Mouse (Mus musculus) E14TG2a.4 (cell line): ENCODE results near the gene Gm45808.

Source experiments
- H3K27me3 ChIP-seq: 2 replicates; pipeline ENCODE4 v1.6.1; 2014; ENCODE audit warnings: low read length, control low read depth; ENCODE audit not compliant: insufficient read depth
- H3K36me3 ChIP-seq: 2 replicates; pipeline ENCODE4 v1.6.1; 2014; ENCODE audit warnings: low read length, control low read depth; ENCODE audit not compliant: insufficient read depth
- H3K4me1 ChIP-seq: replicated peaks from 2 replicates; pipeline ENCODE4 v1.6.1; 2014; ENCODE audit warnings: low read depth, low read length, control low read depth
- H3K4me3 ChIP-seq: replicated peaks from 2 replicates; pipeline ENCODE4 v1.5.1; 2014; ENCODE audit warnings: mild to moderate bottlenecking, low read length
- H3K9me3 ChIP-seq: 2 replicates; pipeline ENCODE4 v1.6.1; 2014; ENCODE audit warnings: low read length, control low read depth
- CTCF ChIP-seq: conservative IDR thresholded peaks from 2 replicates; pipeline ENCODE4 v1.5.1; 2014; ENCODE audit warnings: low read length
- NANOG ChIP-seq: IDR thresholded peaks from 2 replicates; pipeline ENCODE4 v1.6.1; 2014; ENCODE audit warnings: borderline replicate concordance, low read length, mixed read lengths
- POU5F1 ChIP-seq: IDR thresholded peaks from 2 replicates; pipeline ENCODE4 v1.6.1; 2014; ENCODE audit warnings: low read length, borderline replicate concordance

Gm45808 gene

DNA sequence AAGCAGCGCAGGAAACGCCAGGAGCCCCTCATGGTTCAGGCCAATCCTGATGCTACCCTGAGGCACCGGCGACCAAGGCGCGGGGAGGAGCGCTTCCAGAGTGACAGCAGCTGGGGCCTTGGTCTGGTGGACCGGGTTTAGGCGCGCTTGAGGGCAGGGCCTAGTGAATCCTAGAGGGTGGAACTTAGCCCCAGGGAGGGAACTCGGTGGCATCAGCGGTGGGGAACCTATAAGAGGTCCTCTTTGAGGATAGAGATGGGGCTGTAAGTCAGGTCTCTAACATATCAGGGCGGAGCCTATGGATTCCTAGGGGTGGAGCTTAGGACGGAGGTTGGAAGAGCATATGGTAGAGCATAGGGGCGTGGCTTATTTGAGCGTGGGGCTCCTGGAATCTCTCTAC, 28.8 kb upstream of the Gm45808 start:
- H3K9me3 ChIP-seq: no peaks in the 10 kb centered on the region
- no peaks in the 10 kb centered on the region for H3K27me3 ChIP-seq
- TF ChIP-seq NANOG: no peak
- TF ChIP-seq CTCF: no peak
- no peak for TF ChIP-seq POU5F1
- H3K4me3 ChIP-seq: peak overlapping the region; percentile 1; the same call in 1 of the 2 replicates
- H3K4me1 ChIP-seq: peaks cover 64% of the 10 kb centered on the region
- no peaks in the 10 kb centered on the region for H3K36me3 ChIP-seq

DNA sequence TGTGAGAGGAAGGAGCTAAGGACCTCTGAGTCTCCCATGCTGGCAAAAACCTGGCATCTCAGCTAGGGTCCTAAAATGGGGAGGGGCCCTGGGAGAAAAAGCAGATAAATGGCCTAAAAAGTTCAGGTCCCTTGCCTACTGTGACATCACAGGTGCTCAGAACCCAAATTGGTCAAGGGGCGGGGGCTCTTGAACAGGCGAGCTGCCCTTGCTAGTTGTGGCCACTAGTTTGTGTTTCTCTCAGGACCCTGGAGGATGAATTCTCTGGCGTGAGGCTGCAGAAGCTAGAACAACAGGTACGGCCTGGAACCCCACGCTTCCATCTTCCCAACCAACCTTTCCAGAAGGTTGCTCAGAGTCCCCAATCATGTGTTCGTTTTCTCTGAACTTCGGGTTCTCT, 27.8 kb upstream of the Gm45808 start:
- Histone ChIP-seq H3K9me3 (no peaks in the 10 kb centered on the region), H3K4me3 (peak overlapping the region; percentile 39), H3K36me3 (no peaks in the 10 kb centered on the region), H3K27me3 (no peaks in the 10 kb centered on the region), H3K4me1 (peaks cover 65% of the 10 kb centered on the region)
- TF ChIP-seq NANOG: no peak
- no peak for TF ChIP-seq POU5F1
- TF ChIP-seq CTCF: no peak

DNA sequence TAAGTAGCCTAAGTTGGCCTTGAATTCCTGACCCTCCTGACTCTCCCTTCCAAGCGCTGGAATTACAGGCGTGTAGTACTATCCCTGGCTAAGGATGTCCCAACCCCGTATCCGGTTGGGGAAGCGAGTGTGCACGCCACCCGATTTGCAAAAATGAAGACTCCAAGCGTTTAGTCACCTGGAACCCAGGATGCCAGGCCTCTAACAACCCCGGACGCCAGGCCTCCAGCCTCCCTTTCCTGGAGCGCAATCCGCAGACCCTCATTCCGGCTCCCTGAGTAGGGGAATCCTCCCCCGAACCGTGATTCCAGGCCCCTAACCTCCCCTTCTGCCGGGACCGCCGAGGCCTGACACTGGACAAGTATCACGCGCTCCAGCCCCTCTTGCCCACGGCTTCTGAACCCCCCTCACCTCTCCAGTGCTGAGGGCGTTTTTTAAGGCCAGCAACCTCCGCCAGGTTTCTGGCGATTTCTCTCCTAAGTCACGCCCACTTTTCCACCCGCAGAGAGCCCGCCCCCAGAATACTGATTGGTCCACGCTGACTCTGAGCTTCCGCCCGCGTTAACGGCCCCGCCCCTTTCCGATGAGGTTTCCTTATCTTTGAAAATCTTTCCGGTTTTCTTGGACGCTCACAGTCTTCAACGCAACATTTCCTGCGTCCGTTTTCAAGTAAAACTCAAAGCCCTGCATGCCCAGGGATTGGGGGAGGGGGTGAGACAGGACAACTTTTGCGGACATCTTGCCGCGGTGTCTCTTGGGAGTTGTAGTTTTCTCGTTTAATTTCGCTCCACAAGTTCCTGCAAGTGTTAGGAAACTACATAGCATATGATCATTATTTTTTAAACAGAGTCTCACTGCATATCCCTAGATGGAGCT, 23.5 kb upstream of the Gm45808 start, which contains the start of gene Nucb1:
Gene Nucb1 (minus strand): TSS at position 495 of the 876 bp plus-strand sequence.
- Histone ChIP-seq H3K4me3 (peak within 1 kb of the TSS; percentile 89), H3K27me3 (no peaks in the 10 kb centered on the region), H3K9me3 (no peaks in the 10 kb centered on the region), H3K4me1 (peaks cover 42% of the 10 kb centered on the region), H3K36me3 (peaks cover 36% of the 10 kb centered on the region)
- TF ChIP-seq CTCF (no peak), NANOG (no peak), POU5F1 (no peak)

DNA sequence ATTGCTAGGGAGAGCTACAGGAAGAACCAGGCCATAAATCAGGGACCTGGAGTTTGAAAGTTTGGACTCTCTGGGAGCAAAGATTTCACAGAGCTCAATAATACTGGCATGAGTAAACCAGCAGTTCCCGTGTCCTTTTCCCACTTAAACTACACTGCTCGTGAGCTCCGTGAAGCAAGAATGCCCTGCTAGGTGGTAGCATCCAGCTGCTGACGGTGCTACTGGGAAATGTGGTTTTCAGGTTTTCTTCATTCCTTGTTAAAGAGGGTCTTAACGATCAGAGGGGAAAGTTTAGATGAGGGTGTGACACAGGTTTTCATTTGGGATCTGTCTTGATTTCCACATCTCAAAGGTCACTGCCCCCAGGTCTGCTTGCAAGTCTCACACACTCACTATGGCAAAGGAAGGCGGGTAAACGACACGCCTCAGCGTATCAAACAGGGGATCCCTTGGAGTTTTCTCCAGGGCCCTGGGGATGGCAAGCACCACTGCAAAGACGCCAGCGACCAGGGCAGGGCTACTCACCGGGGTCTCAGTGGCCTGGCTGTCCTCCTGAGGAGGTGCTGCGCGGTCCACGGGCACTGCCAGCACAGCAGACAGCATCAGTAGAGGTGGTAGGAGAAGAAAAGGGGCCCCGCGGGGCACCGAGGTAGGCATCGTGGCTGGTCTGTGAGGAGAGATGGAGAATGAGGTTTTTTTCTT, 22.7 kb upstream of the Gm45808 start:
- Histone ChIP-seq H3K36me3 (peaks cover 43% of the 10 kb centered on the region), H3K4me1 (peaks cover 33% of the 10 kb centered on the region), H3K4me3 (peak overlapping the region; percentile 89), H3K9me3 (no peaks in the 10 kb centered on the region), H3K27me3 (no peaks in the 10 kb centered on the region)
- TF ChIP-seq CTCF (no peak), POU5F1 (no peak), NANOG (no peak)

DNA sequence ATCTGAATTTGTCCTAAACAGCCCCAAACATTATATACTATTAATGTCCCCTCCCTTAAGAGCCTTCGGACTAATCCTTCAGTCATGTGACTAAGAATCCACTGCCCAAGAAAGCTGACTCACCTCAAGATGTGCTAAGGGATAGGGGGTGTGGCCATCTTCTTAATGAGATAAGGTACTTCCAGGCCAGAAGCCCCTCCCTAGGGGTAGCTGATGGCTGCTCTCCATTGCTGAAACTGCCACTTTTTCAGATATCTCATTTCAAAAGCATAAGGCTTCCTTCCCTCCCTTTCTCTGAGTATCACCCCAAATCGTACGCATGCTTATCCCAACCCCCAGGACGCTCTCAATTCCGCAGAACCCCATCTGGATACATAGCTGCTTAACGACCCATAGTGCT, 21.9 kb upstream of the Gm45808 start:
- H3K9me3 ChIP-seq: no peaks in the 10 kb centered on the region
- TF ChIP-seq CTCF (no peak), POU5F1 (no peak), NANOG (no peak)

DNA sequence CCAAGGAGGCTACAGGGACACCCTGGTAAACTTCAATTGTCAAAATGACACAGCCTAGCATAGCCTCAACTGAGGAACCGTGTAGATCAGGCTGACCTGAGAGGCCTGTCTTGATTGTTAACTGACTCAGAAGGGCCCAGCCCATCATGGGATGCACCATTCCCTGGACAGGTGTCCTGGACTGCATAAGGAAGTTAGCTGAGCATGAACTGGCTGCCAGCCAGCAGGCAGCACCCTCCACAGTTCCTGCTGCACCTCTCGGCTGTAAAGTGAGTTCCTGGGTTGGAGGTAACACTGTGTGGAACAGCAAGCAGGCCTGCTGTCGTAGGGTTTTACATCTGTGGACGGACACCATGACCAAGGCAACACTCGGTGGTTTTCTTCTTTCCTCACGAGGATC, 21.0 kb upstream of the Gm45808 start:
- Histone ChIP-seq H3K4me3 (no peak overlapping the region), H3K27me3 (no peaks in the 10 kb centered on the region), H3K36me3 (peaks cover 57% of the 10 kb centered on the region), H3K9me3 (no peaks in the 10 kb centered on the region), H3K4me1 (peaks cover 28% of the 10 kb centered on the region)
- TF ChIP-seq NANOG (no peak), CTCF (no peak), POU5F1 (no peak)

More for the DNA sequence above, 21.9 kb upstream of the Gm45808 start:
- Histone ChIP-seq H3K4me3 (no peak overlapping the region), H3K4me1 (peaks cover 26% of the 10 kb centered on the region), H3K27me3 (no peaks in the 10 kb centered on the region), H3K36me3 (peaks cover 49% of the 10 kb centered on the region)

DNA sequence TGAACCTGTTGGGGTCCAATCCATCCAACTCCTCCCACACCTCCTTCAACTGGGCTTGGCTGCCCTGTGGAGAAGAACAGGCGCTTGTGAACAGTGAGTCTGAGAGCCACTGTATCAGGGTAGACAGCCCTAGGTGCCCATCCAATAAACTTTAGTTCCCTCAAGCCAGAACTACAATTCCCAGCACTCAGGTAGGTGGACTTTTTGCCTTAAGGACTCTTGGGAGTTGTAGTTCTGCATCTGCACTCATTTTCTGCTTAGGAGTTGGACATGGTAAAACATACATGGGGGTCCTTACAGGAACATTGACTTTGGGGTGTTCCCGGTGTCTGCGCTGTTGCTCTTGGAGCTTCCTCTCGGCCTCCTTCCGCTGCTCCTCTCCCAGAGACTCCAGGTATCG, 11.8 kb upstream of the Gm45808 start:
- no peaks in the 10 kb centered on the region for H3K27me3 ChIP-seq
- no peak for TF ChIP-seq POU5F1
- no peak for TF ChIP-seq NANOG
- TF ChIP-seq CTCF: no peak
- H3K36me3 ChIP-seq: peaks cover 81% of the 10 kb centered on the region
- no peaks in the 10 kb centered on the region for H3K9me3 ChIP-seq
- H3K4me3 ChIP-seq: no peak overlapping the region
- H3K4me1 ChIP-seq: peaks cover 48% of the 10 kb centered on the region

DNA sequence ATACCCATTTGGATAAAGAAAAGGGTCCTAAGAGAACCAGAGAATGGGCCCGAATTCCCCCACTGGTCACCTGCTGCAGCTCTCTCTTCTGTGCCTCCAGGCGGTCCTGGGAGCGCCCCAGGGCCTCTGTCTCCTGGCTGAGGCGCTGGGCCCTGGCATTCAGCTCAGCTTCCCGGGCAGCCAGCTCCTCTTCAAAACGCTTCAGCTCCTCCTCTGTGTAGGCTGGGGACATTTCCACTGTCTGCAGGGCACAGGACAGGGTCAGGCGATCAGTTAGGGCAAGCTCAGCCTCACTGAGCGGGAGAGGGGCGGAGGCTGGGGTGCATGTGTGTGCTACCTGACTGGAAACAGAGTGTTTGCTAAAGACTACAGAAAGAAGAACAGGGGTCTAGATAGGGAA, 7.9 kb upstream of the Gm45808 start:
- H3K4me3 ChIP-seq: peak overlapping the region; percentile 64
- TF ChIP-seq POU5F1 (no peak), NANOG (no peak)
- peaks cover 76% of the 10 kb centered on the region for H3K36me3 ChIP-seq
- no peaks in the 10 kb centered on the region for H3K9me3 ChIP-seq
- H3K27me3 ChIP-seq: no peaks in the 10 kb centered on the region
- H3K4me1 ChIP-seq: peaks cover 66% of the 10 kb centered on the region
